Mouse (Mus musculus) kidney, adult 9 months (tissue): Measurements from ENCODE around the gene Snap29.

Experiments
- DNase-seq: peaks from one replicate; pipeline ENCODE4 v3.0.0; 2022

Gene Snap29

DNA sequence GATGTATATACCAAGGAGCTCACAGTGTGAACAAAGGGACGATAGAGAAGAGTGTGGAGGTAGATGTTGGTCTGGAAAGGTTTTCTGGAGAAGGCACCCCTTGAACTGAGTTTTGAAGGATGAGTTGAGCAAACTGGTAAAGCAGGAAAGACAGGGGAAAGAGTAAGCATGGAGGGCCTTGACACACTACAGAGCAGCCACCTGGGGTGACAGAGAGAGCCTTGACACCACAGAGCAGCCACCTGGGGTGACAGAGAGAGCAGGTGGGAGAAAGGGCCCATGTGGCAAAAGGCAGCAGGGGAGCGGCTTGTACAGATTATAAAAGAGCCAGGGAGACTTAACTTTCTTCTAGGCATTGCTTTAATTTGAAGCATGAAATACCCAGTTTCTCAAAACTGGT is 69.0 kb downstream of the Snap29 start:
- DNase-seq = no peak

DNA sequence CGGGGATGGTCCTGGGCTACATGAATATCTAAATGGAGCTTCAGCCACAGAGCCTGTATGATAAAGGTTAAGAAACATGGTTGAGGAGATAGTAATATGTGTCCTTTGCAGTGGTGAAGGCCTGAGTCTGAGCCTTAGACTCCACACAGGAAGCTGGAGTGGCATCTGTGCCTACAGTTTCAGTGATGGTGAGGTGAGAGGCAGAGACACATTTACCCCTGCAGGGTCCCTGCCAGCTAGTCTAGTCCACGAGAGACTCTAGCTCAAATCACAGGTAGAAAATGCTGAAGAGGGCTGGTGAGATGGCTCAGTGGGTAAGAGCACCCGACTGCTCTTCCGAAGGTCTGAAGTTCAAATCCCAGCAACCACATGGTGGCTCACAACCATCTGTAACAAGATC is 69.5 kb downstream of the Snap29 start:
- DNase-seq = no peak

DNA sequence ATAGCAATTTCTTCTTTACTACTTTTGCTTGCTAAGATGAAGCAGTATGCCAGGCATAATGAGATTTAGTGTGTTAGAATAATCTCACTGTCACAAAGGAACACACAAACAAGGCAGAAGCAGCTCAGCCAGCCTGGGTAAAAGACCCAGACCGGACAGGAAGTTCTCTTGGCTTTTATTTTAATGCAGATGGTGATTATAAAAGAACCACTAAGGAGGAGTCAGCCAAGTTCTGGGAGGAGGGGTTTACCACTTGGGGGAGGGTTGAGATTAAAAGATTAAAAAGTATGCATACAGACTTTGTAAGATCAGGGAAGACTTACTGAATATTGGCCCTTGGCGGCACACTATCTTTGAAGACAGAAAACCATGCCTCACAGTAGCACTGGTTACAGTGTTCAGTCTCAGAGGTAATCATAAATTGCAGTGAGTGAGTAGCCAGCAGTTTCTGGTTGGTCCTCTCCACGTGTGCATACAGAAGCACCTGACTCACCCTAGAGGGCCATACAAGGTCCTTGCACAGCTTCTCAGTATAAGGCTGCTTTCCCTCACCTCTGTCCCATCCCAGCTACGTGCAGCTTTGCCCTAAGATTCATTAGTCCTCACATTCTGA is 72.7 kb downstream of the Snap29 start:
- no peak for DNase-seq
